Mouse (Mus musculus) hindbrain, embryonic 15.5 days (tissue): ENCODE results near the gene Dctn5. TPM values are rescaled to one million over a fixed set of nuclear protein-coding genes. Genes with fewer than 3 reads are reported as not detected.

Experiments used
- ATAC-seq: fragments of 200-750 bp; cut with Nextera tagmentation; 2 replicates; pipeline ENCODE4 v1.8.0; 2017; ENCODE audit warnings: low read depth, moderate number of reproducible peaks, moderate TSS enrichment; ENCODE audit not compliant: low FRiP score
- H3K27ac ChIP-seq: fragments of 300-500 bp; sonication (generic); replicated peaks from 2 replicates; pipeline ENCODE4 v1.5.1; 2015; ENCODE audit warnings: mild to moderate bottlenecking, inconsistent platforms
- H3K27me3 ChIP-seq: fragments of 300-500 bp; sonication (generic); 2 replicates; pipeline ENCODE4 v1.6.1; 2015; ENCODE audit warnings: control low read depth, inconsistent platforms
- H3K36me3 ChIP-seq: fragments of 300-500 bp; sonication (generic); 2 replicates; pipeline ENCODE4 v1.6.1; 2015; ENCODE audit warnings: control low read depth, inconsistent platforms
- H3K4me1 ChIP-seq: fragments of 300-500 bp; sonication (generic); replicated peaks from 2 replicates; pipeline ENCODE4 v1.6.1; 2015; ENCODE audit warnings: control low read depth, inconsistent platforms
- H3K4me2 ChIP-seq: fragments of 300-500 bp; sonication (generic); 2 replicates; pipeline ENCODE4 v1.6.1; 2015; ENCODE audit warnings: moderate library complexity, mild to moderate bottlenecking, inconsistent platforms
- H3K4me3 ChIP-seq: fragments of 300-500 bp; sonication (generic); 2 replicates; pipeline ENCODE4 v1.5.1; 2015; ENCODE audit warnings: mild to moderate bottlenecking, inconsistent platforms
- H3K9ac ChIP-seq: fragments of 300-500 bp; sonication (generic); 2 replicates; pipeline ENCODE4 v1.6.1; 2015; ENCODE audit warnings: inconsistent platforms
- H3K9me3 ChIP-seq: fragments of 300-500 bp; sonication (generic); 2 replicates; pipeline ENCODE4 v1.6.1; 2016; ENCODE audit warnings: control low read depth, inconsistent platforms
- WGBS: fragments of 180-500 bp; shearing (Covaris S2); methylation state at CpG from one replicate; pipeline ENCODE4 v1.1.7; 2015; 5-methylcytosine and 5-hydroxymethylcytosine counted together
- polyA plus RNA-seq: library from polyadenylated mRNA; unstranded; fragments of >200 nt; fragmentation: Nextera tagmentation; extraction: Ambion mirVana; gene quantifications from 2 replicates; pipeline ENCODE4 v1.2.1, GENCODE M21; 2015

Dctn5 gene
- polyA plus RNA-seq, 1 experiment from 2014 or later, result 157 TPM

DNA sequence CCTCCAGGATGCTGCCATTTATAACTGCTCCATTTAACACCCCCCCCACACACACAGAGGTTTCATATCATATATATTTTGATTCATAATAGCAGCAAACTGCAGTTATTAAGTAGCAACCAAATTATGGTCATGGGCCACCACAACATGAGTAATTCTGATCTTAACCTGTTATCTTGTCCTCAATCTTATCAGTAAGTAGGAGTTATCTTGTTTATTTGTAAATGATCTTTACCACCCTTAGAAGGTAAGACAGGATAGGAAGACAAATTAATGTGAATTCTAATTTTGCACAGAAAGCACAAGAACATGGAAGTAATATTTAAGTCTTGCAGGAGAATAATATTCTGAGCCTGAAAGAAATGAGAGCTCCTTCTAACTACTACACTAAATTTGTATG lies 1.0 kb upstream of the Dctn5 start:
- H3K4me3 ChIP-seq, result peak overlapping the region; percentile 91
- no peaks in the 10 kb centered on the region for H3K27me3 ChIP-seq
- no peak overlapping the region for H3K9ac ChIP-seq
- no peak overlapping the region for H3K27ac ChIP-seq
- H3K36me3 ChIP-seq, result peaks cover 19% of the 10 kb centered on the region
- H3K4me1 ChIP-seq, result peaks cover 13% of the 10 kb centered on the region
- H3K4me2 ChIP-seq, result peak overlapping the region; percentile 91
- H3K9me3 ChIP-seq, result no peaks in the 10 kb centered on the region
- no peak for ATAC-seq

DNA sequence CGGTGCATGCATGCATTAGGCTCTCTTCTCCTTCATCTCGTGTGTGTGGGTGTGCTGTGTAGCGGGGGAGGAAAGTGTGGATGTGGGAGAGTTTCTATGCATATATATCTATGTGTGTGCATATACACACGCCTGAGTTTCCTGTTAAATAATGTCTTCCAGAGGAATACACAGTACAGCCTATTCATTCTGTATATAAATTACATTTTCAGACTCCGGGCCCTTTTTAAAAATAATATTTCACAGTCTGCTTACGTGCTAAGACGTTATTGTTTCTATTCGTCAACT lies 441 bp downstream of the Dctn5 start:
- ATAC-seq, result no peak
- no peaks in the 10 kb centered on the region for H3K9me3 ChIP-seq
- H3K9ac ChIP-seq, result peak overlapping the region; percentile 84
- peaks cover 13% of the 10 kb centered on the region for H3K4me1 ChIP-seq
- H3K27me3 ChIP-seq, result no peaks in the 10 kb centered on the region
- H3K27ac ChIP-seq, result peak overlapping the region; percentile 81
- 22% methylated on average over 8 of the region's 8 CpGs for WGBS
- H3K4me3 ChIP-seq, result peak overlapping the region; percentile 91
- peaks cover 29% of the 10 kb centered on the region for H3K36me3 ChIP-seq
- H3K4me2 ChIP-seq, result peak overlapping the region; percentile 91

DNA sequence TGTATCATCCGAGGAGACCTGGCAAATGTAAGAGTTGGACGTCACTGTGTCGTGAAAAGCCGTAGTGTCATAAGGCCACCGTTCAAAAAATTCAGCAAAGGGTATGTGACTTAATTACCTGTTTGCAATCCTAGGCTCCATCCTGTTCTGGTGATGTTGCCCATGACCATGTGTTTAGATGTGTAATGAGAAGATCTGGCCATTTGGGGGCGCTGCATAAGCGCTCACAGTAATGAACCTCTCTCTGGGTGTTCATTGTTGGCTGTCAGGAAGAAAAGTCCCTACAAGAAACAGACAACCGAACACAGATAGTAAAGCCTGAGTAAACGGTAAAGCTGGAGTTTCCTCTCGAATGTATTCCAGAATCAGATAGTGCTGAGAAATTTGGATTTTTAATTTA lies 2.2 kb downstream of the Dctn5 start:
- no peak overlapping the region for H3K4me3 ChIP-seq
- H3K4me2 ChIP-seq, result no peak overlapping the region
- WGBS, result 73% methylated on average over 10 of the region's 10 CpGs
- no peak for ATAC-seq
- H3K9ac ChIP-seq, result no peak overlapping the region
- H3K27ac ChIP-seq, result no peak overlapping the region
- H3K4me1 ChIP-seq, result peaks cover 13% of the 10 kb centered on the region
- peaks cover 46% of the 10 kb centered on the region for H3K36me3 ChIP-seq
- no peaks in the 10 kb centered on the region for H3K27me3 ChIP-seq
- no peaks in the 10 kb centered on the region for H3K9me3 ChIP-seq

DNA sequence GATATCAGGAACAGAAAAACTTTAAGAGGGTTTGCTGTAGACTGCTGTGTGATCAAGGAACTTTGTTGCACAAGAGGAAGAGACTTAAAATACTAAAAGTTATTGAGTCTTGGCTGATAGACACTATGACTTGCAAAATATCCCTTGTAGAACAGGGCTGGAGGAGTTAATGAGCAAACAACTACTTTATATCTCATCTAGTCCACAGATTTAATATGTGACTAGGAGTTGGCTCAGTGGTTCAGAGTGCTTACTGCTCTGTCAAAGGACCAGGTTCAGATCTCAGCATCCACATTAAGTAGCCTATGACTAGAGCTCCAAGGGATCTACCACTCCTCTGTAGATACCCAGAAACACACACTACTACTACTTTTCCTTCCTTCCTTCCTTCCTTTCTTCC lies 4.2 kb downstream of the Dctn5 start:
- no peaks in the 10 kb centered on the region for H3K9me3 ChIP-seq
- no peak overlapping the region for H3K4me3 ChIP-seq
- H3K9ac ChIP-seq, result no peak overlapping the region
- ATAC-seq, result no peak
- H3K27me3 ChIP-seq, result no peaks in the 10 kb centered on the region
- no peak overlapping the region for H3K4me2 ChIP-seq
- peaks cover 66% of the 10 kb centered on the region for H3K36me3 ChIP-seq
- peaks cover 13% of the 10 kb centered on the region for H3K4me1 ChIP-seq
- no peak overlapping the region for H3K27ac ChIP-seq

DNA sequence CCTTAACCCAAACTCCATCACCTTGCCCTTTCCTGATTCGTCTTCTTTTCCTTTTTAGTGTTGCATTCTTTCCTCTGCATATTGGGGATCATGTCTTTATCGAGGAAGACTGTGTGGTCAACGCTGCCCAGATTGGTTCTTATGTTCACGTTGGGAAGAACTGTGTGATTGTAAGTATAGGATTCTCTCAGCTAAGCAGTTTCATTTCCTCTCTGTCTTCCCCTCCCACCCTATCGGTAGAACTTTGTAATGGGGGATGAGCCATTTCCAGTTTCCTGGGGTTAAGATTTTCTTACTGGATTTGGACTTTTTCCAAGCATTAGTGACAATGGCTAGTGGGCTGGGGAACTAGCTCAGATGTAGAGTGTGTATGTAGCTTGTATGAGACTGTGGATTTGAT lies 5.3 kb downstream of the Dctn5 start:
- WGBS, result 96% methylated on average over 5 of the region's 5 CpGs
- no peak for ATAC-seq
- H3K4me3 ChIP-seq, result no peak overlapping the region
- H3K9ac ChIP-seq, result no peak overlapping the region
- H3K27ac ChIP-seq, result no peak overlapping the region
- H3K4me1 ChIP-seq, result peaks cover 8% of the 10 kb centered on the region
- no peaks in the 10 kb centered on the region for H3K9me3 ChIP-seq
- no peaks in the 10 kb centered on the region for H3K27me3 ChIP-seq
- peaks cover 75% of the 10 kb centered on the region for H3K36me3 ChIP-seq
- H3K4me2 ChIP-seq, result no peak overlapping the region

DNA sequence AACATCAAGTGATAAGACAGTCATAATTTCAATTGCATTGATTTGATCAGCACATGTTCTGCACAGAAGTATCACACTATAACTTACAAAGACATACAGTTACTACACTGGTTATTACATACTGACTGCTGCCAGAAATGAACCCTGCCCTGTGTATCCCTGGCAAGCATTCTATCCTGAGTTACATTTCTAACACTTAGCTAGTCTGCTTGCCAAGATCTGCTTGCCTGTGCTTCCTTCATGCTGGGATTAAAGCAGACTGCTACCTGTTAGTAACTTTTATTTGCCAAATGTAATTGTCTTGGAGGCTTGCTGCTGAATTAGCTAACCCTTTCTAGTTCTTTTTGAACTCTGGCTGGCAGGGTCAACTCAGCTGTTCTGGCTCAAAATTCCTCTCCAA lies 8.2 kb downstream of the Dctn5 start:
- Histone ChIP-seq H3K36me3 (peaks cover 92% of the 10 kb centered on the region), H3K9me3 (no peaks in the 10 kb centered on the region), H3K4me2 (no peak overlapping the region), H3K4me1 (no peaks in the 10 kb centered on the region), H3K9ac (no peak overlapping the region), H3K4me3 (no peak overlapping the region), H3K27me3 (no peaks in the 10 kb centered on the region), H3K27ac (no peak overlapping the region)
- ATAC-seq, result no peak

DNA sequence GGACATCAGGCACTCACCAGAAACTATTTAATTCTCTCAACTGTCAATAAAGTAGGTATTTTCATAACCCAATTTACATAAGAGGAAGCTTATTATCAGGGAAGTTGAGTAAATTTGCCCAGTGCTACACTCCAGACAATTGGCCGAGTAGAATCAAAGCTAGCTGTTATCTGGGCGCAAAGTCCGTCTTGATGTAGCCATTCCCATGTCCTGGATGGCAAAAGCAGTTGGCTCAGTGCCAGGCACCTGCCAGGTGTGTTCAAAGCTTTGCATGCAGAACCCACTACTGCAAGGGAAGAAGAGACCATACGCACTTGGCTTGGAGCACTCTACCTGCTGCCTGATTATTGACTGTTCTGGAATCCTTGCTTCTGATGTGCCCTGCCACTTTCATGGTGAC lies 19.6 kb downstream of the Dctn5 start:
- no peak for ATAC-seq
- H3K4me1 ChIP-seq, result no peaks in the 10 kb centered on the region
- no peak overlapping the region for H3K9ac ChIP-seq
- no peak overlapping the region for H3K4me2 ChIP-seq
- H3K4me3 ChIP-seq, result no peak overlapping the region
- H3K9me3 ChIP-seq, result no peaks in the 10 kb centered on the region
- no peak overlapping the region for H3K27ac ChIP-seq
- peaks cover 28% of the 10 kb centered on the region for H3K36me3 ChIP-seq
- H3K27me3 ChIP-seq, result no peaks in the 10 kb centered on the region
- WGBS, result 92% methylated on average over 4 of the region's 4 CpGs

DNA sequence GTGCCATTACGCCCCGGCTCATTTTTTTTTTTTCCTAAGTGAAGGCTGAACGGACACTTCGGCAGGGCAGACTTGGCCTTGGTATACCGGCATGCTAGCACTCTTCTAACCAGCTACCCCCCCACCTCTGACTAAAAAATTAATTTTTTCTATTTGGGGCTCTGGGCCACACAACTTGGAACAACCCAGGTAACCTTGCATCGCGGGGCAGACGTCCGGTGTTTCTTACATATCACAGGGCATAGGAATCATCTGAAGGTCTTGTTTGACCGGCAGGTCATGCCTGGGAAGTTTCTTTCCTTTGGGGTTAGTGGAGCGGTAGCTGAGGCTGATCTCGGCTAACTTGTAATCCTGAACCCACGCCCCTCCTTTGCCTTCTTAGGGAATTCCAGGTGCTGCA lies 25.6 kb downstream of the Dctn5 start:
- H3K4me2 ChIP-seq, result peak overlapping the region; percentile 95
- peak overlapping the region; percentile 71 for H3K9ac ChIP-seq
- no peaks in the 10 kb centered on the region for H3K9me3 ChIP-seq
- H3K36me3 ChIP-seq, result no peaks in the 10 kb centered on the region
- no peak; the same call in 1 of the 2 replicates for ATAC-seq
- peak overlapping the region; percentile 80 for H3K4me3 ChIP-seq
- H3K4me1 ChIP-seq, result peaks cover 30% of the 10 kb centered on the region
- H3K27me3 ChIP-seq, result no peaks in the 10 kb centered on the region
- 4% methylated on average over 13 of the region's 13 CpGs for WGBS
- peak overlapping the region; percentile 70; the same call in 1 of the 2 replicates for H3K27ac ChIP-seq

DNA sequence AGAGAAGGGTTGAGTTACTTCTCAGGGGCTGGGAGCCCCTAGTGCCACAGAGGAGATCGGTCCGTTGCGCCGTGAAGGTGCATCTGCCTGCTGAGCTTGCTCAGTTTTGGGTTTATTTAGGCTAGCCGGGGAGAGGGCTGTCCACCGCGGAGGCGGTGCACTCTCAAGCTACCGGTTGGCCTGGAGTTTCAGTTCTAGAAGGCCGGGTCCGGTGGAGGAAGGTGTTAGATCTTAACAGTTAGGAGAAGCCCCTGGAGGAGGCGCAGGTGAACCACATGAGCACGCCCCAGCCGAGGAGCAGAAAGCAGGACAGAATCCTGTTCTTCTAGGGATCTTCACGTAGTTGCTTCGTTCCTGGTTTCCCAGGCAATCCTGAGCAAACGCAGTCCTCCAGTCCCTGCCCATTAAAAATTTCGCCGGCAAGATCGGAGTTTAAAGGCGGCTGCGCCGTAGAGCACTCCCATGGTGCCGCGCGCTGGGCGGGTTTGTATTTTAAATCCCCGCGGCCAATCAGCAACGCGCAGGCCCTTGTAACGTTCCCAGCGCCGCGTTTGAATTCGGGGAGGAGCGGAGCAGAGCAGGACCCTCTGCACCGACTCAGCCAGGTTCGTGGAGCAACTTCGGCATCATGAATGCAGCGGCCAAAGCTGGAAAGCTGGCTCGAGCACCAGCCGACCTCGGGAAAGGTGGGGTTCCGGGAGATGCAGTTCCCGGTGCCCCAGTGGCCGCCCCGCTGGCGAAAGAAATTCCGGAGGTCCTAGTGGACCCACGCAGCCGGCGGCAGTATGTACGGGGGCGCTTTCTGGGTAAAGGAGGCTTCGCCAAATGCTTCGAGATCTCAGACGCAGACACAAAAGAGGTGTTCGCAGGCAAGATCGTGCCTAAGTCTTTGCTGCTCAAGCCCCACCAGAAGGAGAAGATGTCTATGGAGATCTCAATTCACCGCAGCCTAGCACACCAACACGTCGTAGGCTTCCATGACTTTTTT lies 26.4 kb downstream of the Dctn5 start, which contains the start of gene Plk1:
Gene Plk1 (plus strand): TSS at position 525 of the 988 bp plus-strand sequence.
- Histone ChIP-seq H3K4me1 (peaks cover 30% of the 10 kb centered on the region), H3K9ac (peak within 1 kb of the TSS; percentile 71), H3K27me3 (no peaks in the 10 kb centered on the region), H3K4me2 (peak within 1 kb of the TSS; percentile 95), H3K4me3 (peak within 1 kb of the TSS; percentile 80), H3K9me3 (no peaks in the 10 kb centered on the region), H3K27ac (peak within 1 kb of the TSS; percentile 70), H3K36me3 (no peaks in the 10 kb centered on the region)
- peak; percentile 93 for ATAC-seq
- WGBS, result under 1% methylated on average over 63 of the region's 63 CpGs

DNA sequence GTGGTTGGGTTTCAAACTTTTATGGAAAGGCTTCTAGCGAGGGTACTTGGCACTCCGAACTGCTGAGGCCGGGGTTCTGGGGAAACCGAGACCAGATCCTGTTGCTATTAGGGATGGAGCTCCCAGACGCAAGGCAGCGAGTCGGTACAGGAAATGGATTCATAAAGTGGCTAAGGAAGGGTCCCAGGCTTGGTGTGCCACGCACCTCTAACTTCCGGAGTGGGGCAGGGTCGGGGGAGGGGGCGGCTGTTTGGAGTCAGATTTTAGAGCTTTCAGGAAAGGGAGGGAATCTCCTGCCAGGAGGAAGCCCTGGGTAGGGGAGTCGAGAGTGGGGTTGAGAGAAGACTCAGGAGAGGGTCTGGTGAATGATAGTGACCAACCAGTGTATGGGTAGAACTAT lies 27.2 kb downstream of the Dctn5 start:
- Histone ChIP-seq H3K4me3 (peak overlapping the region; percentile 80), H3K4me2 (peak overlapping the region; percentile 95), H3K9ac (peak overlapping the region; percentile 32), H3K9me3 (no peaks in the 10 kb centered on the region), H3K27ac (no peak overlapping the region), H3K4me1 (peaks cover 30% of the 10 kb centered on the region), H3K36me3 (no peaks in the 10 kb centered on the region), H3K27me3 (no peaks in the 10 kb centered on the region)
- ATAC-seq, result no peak
- WGBS, result under 1% methylated on average over 12 of the region's 12 CpGs

DNA sequence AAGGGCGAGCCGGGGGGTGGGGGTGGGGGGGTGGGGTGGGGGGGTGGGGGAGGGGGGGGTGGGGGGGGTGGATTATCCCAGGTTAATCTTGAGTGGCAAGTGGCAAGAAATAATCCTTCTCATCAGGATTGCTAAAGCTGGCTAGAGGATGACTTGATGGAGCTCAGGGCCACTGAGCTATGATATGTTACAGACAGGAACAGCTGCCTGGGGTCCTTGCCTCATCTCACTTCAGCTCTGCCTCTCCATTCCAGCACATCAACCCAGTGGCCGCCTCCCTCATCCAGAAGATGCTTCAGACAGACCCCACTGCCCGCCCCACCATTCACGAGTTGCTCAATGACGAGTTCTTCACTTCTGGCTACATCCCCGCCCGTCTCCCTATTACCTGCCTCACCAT lies 30.9 kb downstream of the Dctn5 start:
- H3K27me3 ChIP-seq, result no peaks in the 10 kb centered on the region
- H3K9me3 ChIP-seq, result no peaks in the 10 kb centered on the region
- ATAC-seq, result no peak
- no peak overlapping the region for H3K4me2 ChIP-seq
- H3K9ac ChIP-seq, result no peak overlapping the region
- peaks cover 5% of the 10 kb centered on the region; the same call in 1 of the 2 replicates for H3K36me3 ChIP-seq
- H3K4me3 ChIP-seq, result no peak overlapping the region
- peaks cover 18% of the 10 kb centered on the region for H3K4me1 ChIP-seq
- 91% methylated on average over 8 of the region's 8 CpGs for WGBS
- H3K27ac ChIP-seq, result no peak overlapping the region

DNA sequence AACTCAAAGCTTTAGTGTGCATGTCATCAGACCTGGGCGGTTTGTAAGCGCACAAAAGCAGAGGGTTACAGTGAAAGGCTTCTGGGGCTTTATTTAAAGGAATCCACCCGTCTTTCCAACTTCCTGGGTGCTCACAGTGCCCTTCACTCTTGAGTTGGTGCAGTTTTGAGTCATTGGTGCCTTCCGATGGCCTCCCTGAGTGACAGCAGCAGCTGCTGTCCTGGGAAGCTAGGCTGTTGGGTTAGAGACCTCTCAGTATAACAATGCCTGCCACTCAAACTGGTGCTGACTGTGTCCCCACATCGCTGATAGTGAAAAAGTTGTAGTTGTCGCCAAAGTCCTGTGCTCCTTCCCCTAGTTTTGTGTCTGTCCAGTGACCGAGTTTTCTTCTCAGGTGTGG lies 34.4 kb downstream of the Dctn5 start:
- no peak overlapping the region for H3K4me3 ChIP-seq
- no peak overlapping the region for H3K27ac ChIP-seq
- no peak for ATAC-seq
- no peaks in the 10 kb centered on the region for H3K27me3 ChIP-seq
- no peak overlapping the region for H3K4me2 ChIP-seq
- peaks cover 8% of the 10 kb centered on the region; the same call in 1 of the 2 replicates for H3K36me3 ChIP-seq
- WGBS, result 91% methylated on average over 7 of the region's 7 CpGs
- no peaks in the 10 kb centered on the region for H3K9me3 ChIP-seq
- H3K9ac ChIP-seq, result no peak overlapping the region
- H3K4me1 ChIP-seq, result no peaks in the 10 kb centered on the region
